Mouse (Mus musculus) cortical plate, adult 2 months (tissue): Measurements from ENCODE around the gene Wdr46. TPM values are rescaled to one million over a fixed set of nuclear protein-coding genes. Genes with fewer than 3 reads are reported as not detected.
"Not testable (repeated sequence)": the region's sequence is repeated elsewhere in the genome, so short reads cannot be mapped to it uniquely, and the experiment has no call there.

Source experiments
- H3K27ac ChIP-seq: fragments of 200-500 bp; 2 replicates; pipeline ENCODE4 v1.5.1; 2012; ENCODE audit warnings: low read length, control low read depth, inconsistent platforms; ENCODE audit not compliant: insufficient read depth
- H3K4me1 ChIP-seq: fragments of 200-500 bp; 2 replicates; pipeline ENCODE4 v1.6.1; 2011; ENCODE audit warnings: low read length; ENCODE audit not compliant: control insufficient read depth, insufficient read depth
- H3K4me3 ChIP-seq: fragments of 200-500 bp; 2 replicates; pipeline ENCODE4 v1.5.1; 2011; ENCODE audit warnings: mild to moderate bottlenecking, low read length, control low read depth; ENCODE audit not compliant: insufficient read depth
- CTCF ChIP-seq: fragments of 200-500 bp; IDR thresholded peaks from 2 replicates; pipeline ENCODE4 v1.5.1; 2011; ENCODE audit warnings: mild to moderate bottlenecking, control low read depth, low read length; ENCODE audit not compliant: insufficient read depth; ENCODE audit errors: extremely low read depth
- POLR2A ChIP-seq: fragments of 200-500 bp; IDR thresholded peaks from 2 replicates; pipeline ENCODE4 v1.6.1; 2011; ENCODE audit warnings: mild to moderate bottlenecking, low read length, control low read depth; ENCODE audit not compliant: insufficient read depth; ENCODE audit errors: extremely low read depth
- polyA plus RNA-seq: library from polyadenylated mRNA; depleted of rRNA; stranded (reverse); fragments of >200 nt; gene quantifications from 2 replicates; pipeline ENCODE4 v1.2.3, GENCODE M21; 2012; rRNA removed

The Wdr46 gene
- 13.5 TPM in 2 replicates for polyA plus RNA-seq

- TF ChIP-seq CTCF (no peak), POLR2A (peak; percentile 46; the same call in 1 of the 2 replicates)
Observed at GRCm38 (mm10) chr17:33940206-33940805, at the start of gene Wdr46, which contains the start of gene Pfdn6. TSS of gene Wdr46 (plus strand) at chr17:33940660. TSS of gene Pfdn6 (minus strand) at chr17:33940343.

GRCm38 (mm10) chr17:33891357-33891756 is 49.1 kb upstream of the Wdr46 start:
- no peaks in the 10 kb centered on the region for H3K4me1 ChIP-seq
- TF ChIP-seq POLR2A (no peak), CTCF (no peak)
- H3K27ac ChIP-seq: no peak overlapping the region
- H3K4me3 ChIP-seq: no peak overlapping the region

More at GRCm38 (mm10) chr17:33940206-33940805, at the start of gene Wdr46, which contains the start of gene Pfdn6:
- peak within 1 kb of the TSS; percentile 56 for H3K4me3 ChIP-seq
- H3K27ac ChIP-seq: peak within 1 kb of the TSS; percentile 53; the same call in 1 of the 2 replicates
- H3K4me1 ChIP-seq: no peaks in the 10 kb centered on the region

GRCm38 (mm10) chr17:33891892-33892291 is 48.6 kb upstream of the Wdr46 start:
- H3K4me1 ChIP-seq, H3K27ac ChIP-seq, H3K4me3 ChIP-seq: not testable (repeated sequence)

GRCm38 (mm10) chr17:33892429-33892828 is 48.0 kb upstream of the Wdr46 start:
- no peak overlapping the region for H3K27ac ChIP-seq
- H3K4me3 ChIP-seq: no peak overlapping the region

GRCm38 (mm10) chr17:33893011-33893410 is 47.4 kb upstream of the Wdr46 start:
- not testable (repeated sequence) for H3K4me1 ChIP-seq

More at GRCm38 (mm10) chr17:33892429-33892828, 48.0 kb upstream of the Wdr46 start:
- TF ChIP-seq POLR2A: no peak
- TF ChIP-seq CTCF: no peak
- H3K4me1 ChIP-seq: no peaks in the 10 kb centered on the region

GRCm38 (mm10) chr17:33897114-33897794 is 43.2 kb upstream of the Wdr46 start:
- TF ChIP-seq CTCF (peak; percentile 49), POLR2A (no peak)
- Histone ChIP-seq H3K4me3 (no peak overlapping the region), H3K27ac (no peak overlapping the region), H3K4me1 (no peaks in the 10 kb centered on the region)

More at GRCm38 (mm10) chr17:33893011-33893410, 47.4 kb upstream of the Wdr46 start:
- H3K4me3 ChIP-seq, H3K27ac ChIP-seq: not testable (repeated sequence)

GRCm38 (mm10) chr17:33898193-33898592 is 42.3 kb upstream of the Wdr46 start:
- H3K4me3 ChIP-seq, H3K27ac ChIP-seq, H3K4me1 ChIP-seq: not testable (repeated sequence)

GRCm38 (mm10) chr17:33899642-33900041 is 40.8 kb upstream of the Wdr46 start:
- no peak overlapping the region for H3K4me3 ChIP-seq
- TF ChIP-seq CTCF (no peak), POLR2A (no peak)
- no peaks in the 10 kb centered on the region for H3K4me1 ChIP-seq
- no peak overlapping the region for H3K27ac ChIP-seq

GRCm38 (mm10) chr17:33900281-33900988 is 40.0 kb upstream of the Wdr46 start:
- TF ChIP-seq CTCF (no peak), POLR2A (no peak)
- Histone ChIP-seq H3K4me1 (no peaks in the 10 kb centered on the region), H3K4me3 (no peak overlapping the region), H3K27ac (no peak overlapping the region)

GRCm38 (mm10) chr17:33900989-33901314 is 39.5 kb upstream of the Wdr46 start:
- Histone ChIP-seq H3K4me1 (no peaks in the 10 kb centered on the region), H3K4me3 (no peak overlapping the region), H3K27ac (no peak overlapping the region)
- TF ChIP-seq CTCF (no peak), POLR2A (no peak)
